In the genomic region with DNA sequence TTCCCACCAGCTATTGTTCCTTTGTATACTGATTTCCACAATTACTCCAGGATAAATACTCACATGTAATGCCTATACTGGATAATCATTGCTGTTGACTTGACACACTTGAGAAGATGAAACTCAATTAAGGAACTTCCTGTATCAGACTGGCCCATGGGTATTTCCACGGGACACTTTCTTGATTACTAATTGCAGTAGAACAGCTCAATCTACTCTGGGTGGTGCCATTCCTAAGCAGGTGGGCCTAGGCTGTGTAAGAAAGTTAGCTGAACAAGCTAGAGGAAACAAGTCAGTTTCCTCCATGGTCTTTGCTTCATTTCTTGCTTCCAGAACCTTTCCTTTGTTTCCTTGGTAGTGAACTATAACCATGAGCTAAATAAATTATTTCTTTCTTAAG, we compare ENCODE assay signal across 31 mouse cellular contexts.
"Had no signal": no experiment of that assay in that cellular context is flagged by ENCODE, and none has a peak within 500 bp of the region (broad histone marks: within the 10 kb centered on the region; RNA-seq: fewer than 3 reads in every experiment).

No protein-coding gene starts in this region.

- H3K27me3 ChIP-seq: heart, embryonic 12.5 days; heart, embryonic 13.5 days; heart, embryonic 15.5 days; hindbrain, embryonic 12.5 days; hindbrain, embryonic 13.5 days; hindbrain, embryonic 15.5 days; intestine, embryonic 15.5 days; kidney, embryonic 15.5 days had no signal

- H3K4me2 ChIP-seq: heart, embryonic 11.5 days; heart, embryonic 12.5 days; heart, embryonic 13.5 days; heart, embryonic 15.5 days; hindbrain, embryonic 12.5 days; hindbrain, embryonic 13.5 days; hindbrain, embryonic 14.5 days; hindbrain, embryonic 15.5 days; intestine, embryonic 15.5 days; kidney, embryonic 15.5 days had no signal

- H3K9ac ChIP-seq: heart, embryonic 12.5 days; heart, embryonic 13.5 days; heart, embryonic 15.5 days; hindbrain, embryonic 12.5 days; hindbrain, embryonic 13.5 days; hindbrain, embryonic 14.5 days; hindbrain, embryonic 15.5 days; intestine, embryonic 15.5 days; kidney, embryonic 15.5 days had no signal

- DNase-seq: heart, postnatal 10 days; heart, postnatal 36 days; heart, postnatal 4 days; kidney, adult 11 months; kidney, adult 18-20 months; kidney, adult 2 months; kidney, adult 8-10 months; kidney, adult 9 months; kidney, postnatal 10 days; kidney, postnatal 14 days; kidney, postnatal 25 days; kidney, postnatal 36 days; kidney, postnatal 4 days; layer of hippocampus, adult 9-11 months; layer of hippocampus, postnatal 36 days had no signal

- H3K4me1 ChIP-seq: heart, embryonic 10.5 days; heart, embryonic 12.5 days; heart, embryonic 13.5 days; heart, embryonic 15.5 days; hindbrain, embryonic 10.5 days; hindbrain, embryonic 12.5 days; hindbrain, embryonic 13.5 days; hindbrain, embryonic 15.5 days; intestine, embryonic 15.5 days; kidney, embryonic 15.5 days had no signal

- H3K9me3 ChIP-seq: heart, embryonic 10.5 days; heart, embryonic 12.5 days; heart, embryonic 13.5 days; heart, embryonic 15.5 days; hindbrain, embryonic 10.5 days; hindbrain, embryonic 12.5 days; hindbrain, embryonic 13.5 days; hindbrain, embryonic 15.5 days; intestine, embryonic 15.5 days; kidney, embryonic 15.5 days had no signal

- H3K27ac ChIP-seq: heart, embryonic 10.5 days; heart, embryonic 13.5 days; heart, embryonic 15.5 days; hindbrain, embryonic 10.5 days; hindbrain, embryonic 12.5 days; hindbrain, embryonic 13.5 days; hindbrain, embryonic 14.5 days; hindbrain, embryonic 15.5 days; hindbrain, postnatal 0 days; intestine, embryonic 15.5 days; kidney, embryonic 15.5 days; kidney, postnatal 0 days; layer of hippocampus, adult 2 months; left cerebral cortex, adult 2 months had no signal

- H3K36me3 ChIP-seq: heart, embryonic 10.5 days; heart, embryonic 12.5 days; heart, embryonic 13.5 days; heart, embryonic 15.5 days; hindbrain, embryonic 10.5 days; hindbrain, embryonic 12.5 days; hindbrain, embryonic 13.5 days; hindbrain, embryonic 15.5 days; intestine, embryonic 15.5 days; kidney, embryonic 15.5 days had no signal

- H3K4me3 ChIP-seq: heart, embryonic 10.5 days; heart, embryonic 12.5 days; heart, embryonic 13.5 days; heart, embryonic 15.5 days; hindbrain, embryonic 10.5 days; hindbrain, embryonic 12.5 days; hindbrain, embryonic 13.5 days; hindbrain, embryonic 15.5 days; intestine, embryonic 15.5 days; kidney, embryonic 15.5 days; layer of hippocampus, adult 2 months; left cerebral cortex, adult 2 months had no signal
